Mouse (Mus musculus): ENCODE results near the gene Gins2.

The Gins2 gene

DNA sequence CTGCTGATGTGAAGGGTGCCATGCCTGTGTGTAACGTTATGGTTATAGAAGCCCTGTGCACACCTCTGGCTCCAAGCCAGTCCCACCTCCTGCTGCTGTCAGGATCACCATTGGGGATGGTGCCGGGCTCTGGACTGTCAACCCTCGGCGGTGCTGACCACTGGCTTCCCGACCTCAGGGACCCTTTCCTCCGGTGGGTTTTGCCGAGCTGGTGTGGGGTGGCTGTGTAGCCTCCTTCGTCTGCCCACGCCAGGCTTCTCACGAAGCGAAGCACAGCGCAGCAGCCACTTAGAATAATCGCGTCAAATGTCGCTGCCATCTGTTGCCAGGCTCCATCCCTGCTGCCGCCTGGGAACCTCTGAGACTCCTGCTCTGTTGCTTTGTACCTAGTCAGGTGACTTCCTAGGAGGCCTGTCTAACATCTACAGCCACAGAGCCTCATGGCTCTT is 40.8 kb downstream of the Gins2 start:
- no peak for DNase-seq (ENCODE audit: low read depth, low spot score)

DNA sequence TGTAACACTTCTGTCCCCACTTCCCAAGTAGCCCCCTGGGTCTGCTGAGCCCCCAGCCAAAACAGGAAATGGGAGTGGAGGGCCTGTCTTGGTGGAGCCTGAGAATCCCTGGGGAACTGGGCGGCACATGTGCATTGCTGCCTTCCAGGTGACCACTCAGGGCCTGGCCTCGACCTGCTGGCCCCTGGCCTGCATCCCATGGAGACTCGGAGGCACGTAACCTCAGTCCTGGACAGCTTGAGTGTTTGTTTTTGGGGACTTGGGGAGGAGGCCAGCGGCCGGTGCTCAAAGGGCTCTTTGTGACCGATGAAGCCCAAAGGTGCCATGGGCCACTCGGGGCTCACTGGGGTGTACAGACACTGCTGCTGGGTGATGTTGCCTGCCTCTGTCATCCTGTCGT is 41.5 kb downstream of the Gins2 start:
- no peak for DNase-seq (ENCODE audit: low read depth, low spot score)

DNA sequence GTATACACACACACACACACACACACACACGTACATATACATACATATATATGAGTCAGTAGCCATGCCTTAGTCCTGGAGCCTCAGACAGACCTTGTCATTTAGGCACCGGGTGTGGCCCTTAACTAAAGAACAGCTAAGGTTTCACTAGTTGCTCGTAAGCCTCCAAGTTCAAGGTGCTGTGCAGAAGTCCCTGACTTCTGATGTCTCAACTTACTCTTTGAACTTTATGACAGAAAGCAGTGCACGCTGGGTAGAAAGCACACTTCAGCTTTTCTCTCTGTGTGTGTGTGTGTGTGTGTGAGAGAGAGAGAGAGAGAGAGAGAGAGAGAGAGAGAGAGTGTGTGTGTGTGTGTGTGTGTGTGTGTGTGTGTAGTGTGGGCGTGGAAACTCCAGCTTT is 44.9 kb downstream of the Gins2 start:
- no peak for DNase-seq (ENCODE audit: low read depth, low spot score)

DNA sequence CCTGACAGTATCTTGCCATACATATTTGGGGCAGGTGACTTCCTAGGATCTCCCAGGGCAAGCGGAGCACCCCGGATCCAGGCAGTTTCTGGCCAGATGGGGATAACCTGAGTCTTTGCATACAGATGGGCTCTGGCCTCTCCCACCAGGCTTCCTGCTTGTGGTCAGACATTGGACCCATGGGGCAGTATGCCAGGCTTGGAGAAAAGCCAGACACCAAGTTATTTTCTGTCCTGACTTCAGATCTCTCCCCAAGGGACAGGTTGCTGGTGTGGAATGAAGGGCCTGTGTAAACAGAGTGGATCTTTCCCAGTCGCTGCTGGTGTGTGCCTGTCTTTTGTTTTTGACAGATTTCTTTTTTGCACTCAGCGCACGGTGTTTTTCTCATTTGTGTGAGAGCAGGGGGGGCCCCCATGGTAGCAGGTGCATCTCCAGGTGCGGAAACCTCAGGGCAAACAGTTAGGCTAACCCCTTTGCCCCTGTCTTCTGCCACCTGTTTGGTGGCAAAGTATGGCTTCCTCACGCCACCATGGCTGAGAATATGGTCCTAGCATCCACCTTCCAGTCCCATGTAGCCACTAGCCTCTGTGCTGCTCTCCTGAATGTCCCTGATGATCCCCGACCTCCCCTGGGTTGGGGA is 45.6 kb downstream of the Gins2 start:
- no peak for DNase-seq (ENCODE audit: low read depth, low spot score)

DNA sequence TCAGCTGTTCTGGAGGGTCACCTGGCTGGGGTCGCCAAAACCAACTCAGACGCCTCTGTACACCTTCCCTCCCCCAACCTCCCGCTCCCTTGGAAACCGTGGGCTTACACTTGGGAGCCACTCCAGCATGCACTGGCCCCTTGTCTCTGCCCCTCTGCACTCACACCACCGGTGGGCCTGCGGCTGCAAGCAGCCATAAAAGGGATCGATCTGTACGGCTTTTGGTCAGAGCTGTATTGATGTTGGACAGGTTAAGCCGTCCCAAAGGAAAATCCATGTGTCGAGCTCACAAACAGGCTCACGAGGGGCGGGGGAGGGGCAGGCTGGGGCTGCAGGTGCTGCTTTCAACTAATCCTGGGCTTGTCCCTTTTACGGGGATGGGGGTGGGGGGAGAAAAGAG is 46.1 kb downstream of the Gins2 start:
- no peak for DNase-seq (ENCODE audit: low read depth, low spot score)

DNA sequence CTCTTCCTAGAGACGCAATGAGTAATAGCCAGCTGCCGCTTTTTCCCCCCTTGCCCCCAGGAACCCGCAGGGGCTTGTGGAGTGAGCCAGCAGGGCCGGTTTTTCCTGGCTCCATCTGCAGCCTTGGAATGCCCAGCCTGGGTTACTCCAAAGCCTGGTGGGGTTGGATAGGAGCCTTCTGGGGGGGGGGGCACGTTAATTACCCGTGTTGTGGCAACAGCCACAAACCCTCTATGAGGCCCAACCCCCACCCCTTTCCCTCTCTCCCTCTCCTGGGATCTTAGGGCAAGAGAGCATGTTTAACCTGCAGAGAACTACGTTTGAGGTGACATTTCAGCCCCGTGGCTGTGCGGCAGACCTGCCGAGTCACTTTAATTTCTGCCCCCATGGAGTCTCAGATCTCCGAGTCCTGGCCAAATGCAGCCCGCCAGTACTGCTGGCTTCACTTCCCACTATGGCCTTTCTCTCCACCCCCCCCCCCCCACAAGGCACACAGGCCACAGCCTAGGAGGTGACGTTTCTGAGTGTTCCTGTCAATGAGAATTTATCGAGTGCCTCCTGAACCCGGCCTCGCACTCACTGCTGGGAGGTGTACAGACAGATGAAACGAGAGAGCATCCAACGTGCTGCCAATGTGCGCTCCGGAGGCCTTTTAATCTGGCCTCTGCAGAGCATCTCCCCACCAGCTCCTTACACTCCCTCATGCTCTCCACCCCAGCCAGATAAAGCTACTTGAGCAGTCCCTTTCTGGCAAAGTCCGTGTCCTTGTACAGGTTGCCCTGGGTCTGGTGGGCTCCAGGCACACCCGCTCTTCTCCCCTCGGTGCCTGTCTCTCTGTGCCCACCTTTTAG is 49.1 kb downstream of the Gins2 start:
- DNase-seq (ENCODE audit: low read depth, low spot score), result no peak

DNA sequence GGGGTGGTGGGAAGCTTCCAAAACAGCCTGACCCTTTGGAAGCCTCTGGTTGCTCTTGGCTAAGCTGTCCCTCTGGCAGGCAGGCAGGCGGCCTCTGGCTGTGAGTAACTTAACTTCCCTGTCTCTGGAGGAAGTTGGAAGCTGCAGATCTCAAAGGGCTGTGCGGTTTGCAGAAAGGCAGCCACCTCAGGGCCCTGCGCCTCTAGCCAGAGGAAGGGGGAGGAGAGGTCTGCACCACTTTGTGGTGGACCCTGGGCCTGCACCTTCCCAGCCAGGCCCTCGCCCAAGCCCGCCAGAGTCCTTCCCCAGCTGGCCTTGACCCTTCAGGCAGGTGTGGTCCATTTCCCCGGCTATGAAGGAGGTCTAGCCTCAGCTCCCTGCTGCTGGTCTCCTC is 49.7 kb downstream of the Gins2 start:
- no peak for DNase-seq (ENCODE audit: low read depth, low spot score)

DNA sequence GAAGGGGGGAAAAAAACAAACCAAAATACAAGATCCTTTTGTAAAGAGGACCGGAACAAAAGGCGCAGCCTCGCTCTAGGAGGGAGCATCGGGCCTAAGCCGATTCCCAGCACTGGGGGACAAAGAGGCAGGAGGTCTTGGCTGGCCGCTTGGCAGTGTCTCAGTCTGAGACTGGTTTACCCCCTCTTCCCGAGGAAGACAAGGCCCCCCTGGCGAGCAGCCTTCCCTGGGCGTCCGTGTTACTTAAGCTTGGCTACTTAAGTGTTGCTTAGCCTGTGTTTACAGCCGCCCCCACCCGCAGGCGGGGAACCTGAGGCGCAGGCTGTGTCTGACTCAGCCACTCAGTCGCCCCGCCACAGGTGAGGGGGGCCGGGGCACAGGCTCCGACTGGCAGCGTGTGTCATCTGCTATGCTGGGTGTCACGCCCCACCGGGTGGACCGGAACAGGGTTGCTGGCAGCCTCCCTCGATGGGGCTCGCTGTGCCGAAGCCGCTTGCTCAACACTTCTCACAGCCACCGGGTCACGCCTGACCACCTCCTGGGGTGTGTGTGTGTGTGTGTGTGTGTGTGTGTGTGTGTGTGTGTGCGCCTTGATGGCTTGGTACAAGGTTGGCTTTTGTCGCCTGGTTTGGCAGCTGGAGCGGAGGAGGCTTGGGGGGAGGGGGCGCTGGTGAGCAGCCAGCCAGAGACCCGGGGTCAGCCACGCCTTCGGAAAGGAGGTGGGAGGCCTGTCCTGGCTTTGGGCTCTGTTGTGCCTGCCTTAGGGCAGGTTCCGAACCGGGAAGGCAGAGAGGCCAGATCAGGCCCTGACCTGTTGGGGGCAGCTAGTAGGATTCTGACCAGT is 50.5 kb downstream of the Gins2 start:
- no peak for DNase-seq (ENCODE audit: low read depth, low spot score)

DNA sequence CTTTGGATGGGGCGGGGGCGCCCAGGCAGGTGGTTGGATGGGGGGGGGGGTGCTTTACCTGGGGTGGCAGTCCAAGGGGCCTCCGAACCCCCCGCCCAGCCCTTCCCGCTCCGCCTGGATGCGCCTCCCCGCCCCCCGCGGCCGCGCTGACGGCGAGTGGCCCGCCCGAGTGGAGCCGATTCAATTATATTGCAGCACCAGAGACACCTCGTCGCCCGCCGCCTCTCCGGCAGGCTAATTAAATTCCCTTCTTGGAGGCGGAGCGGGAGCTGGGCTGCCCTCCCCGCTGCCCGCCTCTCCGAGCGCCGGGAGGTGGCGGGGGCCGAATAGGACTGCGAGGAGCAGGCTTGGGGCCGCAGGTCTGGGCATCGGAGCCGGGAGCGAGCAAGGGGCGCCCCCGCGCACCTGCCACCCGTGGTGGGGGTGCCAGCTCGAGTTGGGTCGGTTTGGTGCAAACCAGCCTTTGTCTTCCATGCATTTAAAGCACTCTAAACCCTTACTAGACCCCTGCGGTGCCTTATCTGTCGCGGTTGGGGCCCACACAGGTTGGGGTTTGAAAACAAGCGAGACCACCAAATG is 51.2 kb downstream of the Gins2 start:
- no peak for DNase-seq (ENCODE audit: low read depth, low spot score)

DNA sequence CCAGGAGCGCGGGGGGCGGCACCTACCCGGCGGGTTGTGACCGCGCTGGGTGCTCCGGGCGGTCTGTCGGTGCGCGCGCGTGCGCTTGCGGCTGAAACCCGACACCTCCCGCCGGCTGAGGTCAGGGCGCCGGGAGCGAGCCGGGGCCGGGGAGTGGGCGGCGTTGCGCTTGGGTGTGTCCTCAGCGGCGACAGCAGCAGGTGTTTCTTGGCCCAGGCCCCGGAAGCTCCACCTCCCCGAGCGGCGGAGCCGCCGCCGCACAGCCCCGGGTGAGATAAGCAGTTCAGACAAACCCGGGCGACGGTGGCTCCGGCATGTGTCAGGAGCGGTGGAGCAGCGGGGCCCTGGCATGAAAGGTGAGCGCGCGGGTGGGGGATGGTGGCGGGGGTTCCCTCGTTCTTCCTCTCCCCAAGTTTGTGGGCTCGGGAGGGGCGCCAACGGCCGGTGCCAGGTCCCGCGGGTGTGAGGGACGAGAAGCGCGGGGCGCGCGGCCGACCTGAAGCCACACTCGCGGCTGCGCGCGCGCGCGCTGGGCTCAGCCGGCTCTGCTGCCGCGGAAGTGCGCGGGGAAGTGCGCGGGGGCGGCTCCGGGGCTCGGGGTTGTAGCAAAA is 51.8 kb downstream of the Gins2 start:
- no peak for DNase-seq (ENCODE audit: low read depth, low spot score)

DNA sequence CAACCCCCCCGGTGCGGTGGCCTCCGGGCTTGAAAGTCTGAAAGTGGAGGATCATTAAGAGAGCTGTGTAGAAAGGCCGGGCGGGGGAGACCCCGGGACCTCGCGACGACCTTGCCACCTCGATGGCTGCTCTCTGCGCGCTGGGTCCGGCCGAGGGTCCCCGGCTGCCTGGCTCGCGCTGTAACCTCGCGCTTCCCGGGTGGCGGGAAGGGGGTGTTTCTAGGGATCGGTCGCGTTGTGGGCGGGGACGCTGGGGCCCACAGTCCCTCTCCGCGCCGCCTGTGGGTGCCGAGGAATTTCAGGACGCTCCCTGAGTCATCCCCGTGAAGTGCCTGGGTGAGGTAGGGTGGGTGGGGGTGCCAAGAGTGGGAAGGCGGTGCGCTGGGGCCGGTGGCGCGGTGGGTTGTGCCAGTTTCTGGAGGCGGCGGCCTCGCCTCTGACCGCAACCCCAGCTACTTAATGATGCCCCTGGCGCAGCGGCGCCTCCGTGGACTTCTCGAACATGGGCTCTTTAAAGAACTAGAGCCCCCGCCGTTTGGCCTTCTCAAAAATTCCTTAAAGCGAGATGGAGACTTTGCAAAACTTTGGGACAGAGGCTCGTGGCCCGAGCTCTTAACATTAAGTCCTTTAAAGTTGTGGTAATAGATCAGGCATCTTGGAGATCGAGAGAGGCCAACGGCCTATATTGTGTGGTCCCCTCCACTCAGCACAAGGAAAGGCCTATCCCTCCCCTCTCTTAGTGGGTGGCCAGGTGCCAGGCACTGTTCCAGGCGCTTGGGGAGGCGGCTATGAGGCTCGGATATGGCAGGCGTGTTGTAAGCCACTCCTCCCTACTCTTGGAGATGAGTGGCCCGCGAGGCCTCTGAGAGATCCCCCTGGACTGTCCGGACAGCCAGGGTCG is 52.5 kb downstream of the Gins2 start:
- no peak for DNase-seq (ENCODE audit: low read depth, low spot score)

DNA sequence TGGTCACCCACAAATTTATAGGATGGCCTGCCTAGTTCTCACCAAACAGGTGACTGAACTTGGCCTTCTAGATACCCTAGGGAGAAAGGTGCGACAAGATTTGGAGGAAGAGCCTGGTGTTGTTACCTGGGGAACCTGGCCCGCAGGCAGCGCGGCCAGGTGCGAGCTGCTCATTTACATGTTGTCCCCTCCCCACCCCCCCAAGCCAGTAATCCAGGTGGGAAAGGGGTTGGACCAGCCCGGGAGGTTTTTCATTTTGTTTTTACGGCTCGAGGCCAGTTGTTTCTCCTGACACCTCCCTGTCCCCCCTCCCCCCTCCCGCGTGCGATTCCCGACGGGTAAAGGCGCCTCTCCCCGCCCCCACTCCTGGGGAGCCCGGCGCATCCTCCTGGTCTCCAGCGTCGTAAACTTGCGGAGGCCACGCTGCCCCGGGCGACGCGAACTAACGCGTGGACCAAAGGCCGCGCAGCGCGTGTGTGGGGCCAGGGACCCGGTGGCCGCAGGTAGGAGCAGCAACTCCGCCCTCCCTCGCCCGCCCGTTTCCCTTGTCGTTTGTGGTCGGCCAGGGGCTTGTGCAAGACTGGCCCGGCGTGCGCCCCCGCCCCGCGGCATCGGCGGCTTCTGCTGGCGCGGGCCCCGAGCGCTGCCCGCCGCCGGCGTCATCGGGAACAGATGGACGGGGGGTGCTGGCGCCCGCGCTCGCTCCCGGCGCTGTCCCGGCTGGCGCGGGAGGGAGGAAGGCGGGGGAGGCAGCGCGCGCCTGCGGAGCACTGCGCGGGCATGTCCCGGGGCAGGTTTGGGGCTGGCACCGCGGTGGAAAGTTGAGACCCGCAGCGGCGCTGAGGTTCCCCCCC is 53.4 kb downstream of the Gins2 start:
- DNase-seq (ENCODE audit: low read depth, low spot score), result no peak

DNA sequence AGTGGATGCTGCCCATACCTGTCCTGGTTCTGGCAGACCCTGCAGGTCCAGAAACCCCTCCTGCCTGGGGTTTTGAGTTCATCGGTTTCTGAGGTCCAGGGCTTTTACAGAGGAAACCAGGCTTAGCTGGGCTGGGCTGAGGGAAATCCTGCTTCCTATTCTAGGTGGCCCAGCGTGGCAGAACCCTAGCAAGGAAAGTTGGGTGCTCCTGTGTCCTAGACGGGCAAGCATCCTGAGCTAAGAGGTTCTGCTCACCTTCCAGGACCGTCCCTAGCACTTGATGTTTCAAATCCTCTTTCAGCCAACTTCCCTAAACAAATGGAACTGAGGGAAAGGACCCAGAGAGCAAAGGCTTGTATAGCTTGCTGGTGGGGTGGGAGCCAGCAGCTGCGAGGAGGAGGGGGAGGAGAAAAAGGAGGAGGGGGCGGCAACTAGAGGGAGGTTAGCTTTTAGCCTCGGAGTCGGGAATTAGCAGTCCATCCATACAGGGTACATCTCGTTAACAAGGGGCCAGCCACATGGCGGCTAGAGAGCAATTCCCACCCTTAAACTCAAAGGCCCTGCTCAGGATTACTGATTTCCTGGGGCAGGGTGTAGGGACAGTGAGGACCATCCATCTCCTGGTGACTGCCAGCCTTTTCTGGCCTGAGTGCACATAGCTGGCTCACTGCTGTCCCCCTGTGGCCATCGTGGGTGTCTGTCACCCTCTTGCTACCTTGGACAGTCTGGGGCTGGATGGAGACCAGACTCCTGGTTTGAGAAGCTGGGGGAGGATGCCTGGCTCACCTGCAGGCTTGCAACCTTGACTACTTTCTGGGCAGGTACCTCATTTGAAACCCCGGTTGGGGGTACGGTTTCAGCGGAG is 54.4 kb downstream of the Gins2 start:
- DNase-seq (ENCODE audit: low read depth, low spot score), result no peak

DNA sequence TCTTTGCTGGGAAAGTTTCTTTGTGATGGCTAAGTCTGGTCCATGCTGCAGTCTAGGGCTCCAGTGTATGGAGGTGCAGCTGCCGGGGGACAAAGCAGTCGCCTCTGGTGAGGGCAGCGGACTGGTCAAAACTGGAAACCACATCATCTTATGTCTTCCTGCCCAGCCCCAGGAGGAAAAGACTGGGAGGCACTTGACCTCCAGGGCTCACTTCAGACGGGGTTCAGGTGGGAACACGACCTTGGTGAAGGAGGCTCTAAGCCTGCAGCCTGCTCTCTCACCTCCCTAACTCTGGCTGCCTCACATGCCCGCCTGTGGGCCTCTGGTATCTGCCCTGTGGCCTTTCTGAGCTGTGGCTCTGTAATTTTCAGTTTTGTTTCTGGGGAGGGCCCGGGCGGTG is 55.0 kb downstream of the Gins2 start:
- DNase-seq (ENCODE audit: low read depth, low spot score), result no peak

DNA sequence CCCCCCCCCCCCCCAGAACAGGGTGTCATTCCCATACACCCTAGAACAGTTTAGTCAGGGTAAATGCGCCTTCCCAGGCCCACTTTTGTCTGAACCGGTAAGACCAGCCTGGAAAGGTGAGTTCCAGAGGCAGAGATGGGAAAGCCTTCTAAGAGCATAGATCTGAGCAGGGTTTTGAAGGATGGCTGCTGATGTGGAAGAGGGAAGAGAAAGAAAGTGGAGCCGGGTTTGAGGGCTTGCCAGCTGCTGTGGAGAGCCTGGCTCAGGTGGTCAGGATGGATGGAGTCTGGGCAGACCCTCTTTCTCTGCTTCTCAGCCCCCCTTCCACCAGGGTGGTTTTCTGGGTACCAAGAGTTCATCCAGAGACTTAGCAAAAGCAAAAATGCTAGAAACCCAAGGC is 55.7 kb downstream of the Gins2 start:
- no peak for DNase-seq (ENCODE audit: low read depth, low spot score)

DNA sequence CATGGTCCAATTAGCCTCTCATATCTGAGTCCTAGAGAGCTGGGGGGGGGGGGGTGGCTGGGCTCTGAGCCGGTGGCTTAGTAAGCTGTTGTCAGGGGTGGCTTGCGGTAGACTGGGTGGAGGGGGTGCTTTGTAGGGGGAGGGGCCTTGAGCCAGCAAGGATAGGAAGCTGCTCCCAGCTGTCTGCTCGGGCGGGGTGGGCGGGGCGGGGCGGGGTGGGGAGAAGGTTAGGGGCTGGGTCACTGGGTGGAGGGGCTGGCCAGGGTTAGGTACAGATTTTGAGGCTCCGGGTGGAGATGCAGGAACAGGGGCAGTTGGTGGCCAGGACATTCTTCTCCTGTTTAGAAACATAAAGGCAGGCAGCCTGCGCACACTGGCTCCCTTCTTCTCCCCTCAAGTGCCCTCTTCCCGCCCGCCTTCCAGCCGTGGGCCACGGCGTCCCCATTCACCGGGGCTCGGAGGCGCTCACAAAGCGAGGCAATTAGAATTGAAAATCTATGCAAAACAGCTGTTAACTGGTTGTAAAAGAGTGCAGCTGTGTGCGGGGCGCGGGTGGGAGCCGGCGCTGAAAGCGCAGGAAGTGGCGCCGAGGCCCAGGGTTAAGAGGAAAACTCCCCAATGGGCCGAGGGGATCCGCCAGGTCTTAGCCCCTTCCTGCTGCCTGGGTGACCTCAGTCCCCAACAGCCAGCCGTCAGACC is 56.4 kb downstream of the Gins2 start:
- DNase-seq (ENCODE audit: low read depth, low spot score), result no peak

DNA sequence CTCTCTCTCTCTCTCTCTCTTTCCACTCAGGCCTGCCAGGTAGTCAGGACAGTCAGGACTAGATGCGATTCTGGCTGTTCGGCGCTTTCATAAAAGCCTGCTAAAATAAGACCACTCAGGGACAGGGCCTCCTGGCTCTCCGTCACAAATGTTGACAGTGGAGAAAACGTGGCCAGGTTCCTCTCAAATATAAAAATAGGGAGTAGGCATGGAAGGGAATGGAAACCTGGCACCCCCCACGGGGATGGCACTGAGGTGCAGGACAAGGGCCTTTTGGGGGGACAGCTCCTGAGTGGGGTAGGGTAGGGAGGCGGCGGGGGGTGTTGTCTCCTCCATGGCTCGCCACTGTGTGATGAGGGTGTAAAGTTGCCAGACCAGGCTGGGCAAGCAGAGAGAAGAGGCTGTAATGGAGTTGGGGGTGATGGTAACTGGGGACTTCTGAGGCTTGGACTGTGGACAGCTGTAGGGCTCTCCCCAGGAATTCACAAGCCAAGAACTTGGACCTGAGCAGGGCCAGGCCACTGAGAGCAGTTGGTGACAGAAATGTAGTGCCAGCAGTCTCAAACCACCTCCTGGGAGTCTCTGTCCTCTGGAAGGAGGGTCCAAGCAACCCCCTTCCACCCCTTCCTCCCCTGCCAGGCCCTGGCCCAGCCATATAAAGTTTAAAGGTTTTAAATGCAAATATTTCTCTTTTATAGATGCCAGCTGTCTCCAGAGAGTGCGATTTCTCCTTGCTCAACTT is 57.2 kb downstream of the Gins2 start:
- DNase-seq (ENCODE audit: low read depth, low spot score), result no peak
